Mouse (Mus musculus): ENCODE data around the gene Amn.

The Amn gene

GRCm38 (mm10) chr12:111270629-111271277, at the start of gene Amn:
Gene Amn (plus strand): TSS chr12:111271095.
- DNase-seq: no peak

GRCm38 (mm10) chr12:111225197-111225780, 45.6 kb upstream of the Amn start:
- DNase-seq: no peak

- DNase-seq: no peak
These were observed 43.5 kb upstream of the Amn start for GRCm38 (mm10) chr12:111227410-111227809.

GRCm38 (mm10) chr12:111228488-111228887, 42.4 kb upstream of the Amn start:
- no peak for DNase-seq

GRCm38 (mm10) chr12:111230793-111231192, 40.1 kb upstream of the Amn start:
- DNase-seq: no peak

- no peak for DNase-seq
These were observed 37.1 kb upstream of the Amn start for GRCm38 (mm10) chr12:111233798-111234197.

- DNase-seq: no peak
These were observed 36.5 kb upstream of the Amn start for GRCm38 (mm10) chr12:111234383-111234782.

- no peak for DNase-seq
These were observed 35.3 kb upstream of the Amn start for GRCm38 (mm10) chr12:111235631-111236030.

GRCm38 (mm10) chr12:111237611-111238188, 33.2 kb upstream of the Amn start:
- no peak for DNase-seq

- no peak for DNase-seq
These were observed 32.5 kb upstream of the Amn start for GRCm38 (mm10) chr12:111238345-111238744.

GRCm38 (mm10) chr12:111238778-111239177, 32.1 kb upstream of the Amn start:
- DNase-seq: no peak

GRCm38 (mm10) chr12:111239930-111240329, 31.0 kb upstream of the Amn start:
- no peak for DNase-seq

- DNase-seq: peak; percentile 98
These were observed 29.0 kb upstream of the Amn start for GRCm38 (mm10) chr12:111241916-111242315.

- no peak for DNase-seq
These were observed 28.5 kb upstream of the Amn start for GRCm38 (mm10) chr12:111242346-111242745.

GRCm38 (mm10) chr12:111243733-111244132, 27.2 kb upstream of the Amn start:
- no peak for DNase-seq

- no peak for DNase-seq
These were observed 25.8 kb upstream of the Amn start for GRCm38 (mm10) chr12:111245070-111245469.

GRCm38 (mm10) chr12:111246808-111247464, 24.0 kb upstream of the Amn start:
- DNase-seq: no peak

- DNase-seq: no peak
These were observed 21.8 kb upstream of the Amn start for GRCm38 (mm10) chr12:111249095-111249494.

GRCm38 (mm10) chr12:111250116-111250515, 20.8 kb upstream of the Amn start:
- no peak for DNase-seq

- no peak for DNase-seq
These were observed 19.7 kb upstream of the Amn start for GRCm38 (mm10) chr12:111251227-111251626.

GRCm38 (mm10) chr12:111263650-111264049, 7.2 kb upstream of the Amn start:
- no peak for DNase-seq

- no peak for DNase-seq
These were observed 5.7 kb upstream of the Amn start for GRCm38 (mm10) chr12:111265212-111265611.

- DNase-seq: no peak
These were observed 4.3 kb upstream of the Amn start for GRCm38 (mm10) chr12:111266592-111266991.

Measured in cerebellum, adult 11-12 months (tissue).